Mouse (Mus musculus): ENCODE data around the gene Arrdc5.

DNA sequence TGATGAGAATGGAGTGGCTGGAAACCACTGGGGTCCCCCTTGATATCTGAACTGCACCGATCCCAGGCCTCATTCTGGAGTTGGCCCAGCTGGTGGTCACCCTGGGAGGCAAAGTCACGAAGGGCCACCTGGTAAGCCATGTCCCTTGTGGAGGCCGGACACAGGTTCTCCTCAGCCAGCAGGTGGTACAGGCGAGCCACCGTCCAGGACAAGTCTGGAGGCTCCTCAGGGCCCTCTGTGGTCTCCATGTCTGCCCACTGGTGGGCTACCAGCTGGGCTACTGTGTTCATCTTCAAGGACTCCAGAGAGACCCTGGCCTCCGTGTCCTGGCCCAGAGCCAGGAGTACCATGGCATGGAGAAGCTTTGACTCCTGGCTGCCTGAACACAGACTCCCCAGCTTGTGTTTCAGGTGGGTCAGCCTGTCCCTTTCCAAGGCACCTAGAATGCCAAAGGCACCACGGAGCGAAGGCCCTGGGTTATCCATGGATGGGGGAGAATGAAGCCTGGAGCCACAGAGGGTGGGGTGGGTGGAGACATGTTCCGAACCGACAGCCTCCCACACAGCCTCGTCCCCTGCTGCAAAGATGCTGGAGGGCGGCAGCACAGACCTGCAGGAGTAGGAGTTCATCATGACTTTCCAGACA is 28.4 kb downstream of the Arrdc5 start:
- TF ChIP-seq EP300 (IDR thresholded peaks at IDR 0.05) (no peak), CTCF (IDR thresholded peaks at IDR 0.05) (no peak)

Measured in lung, postnatal 0 days (tissue).